Mouse (Mus musculus) heart, postnatal 10 days (tissue): Measurements from ENCODE around the gene Skap2. TPM values are rescaled to one million over a fixed set of nuclear protein-coding genes. Genes with fewer than 3 reads are reported as not detected.

Experiments used
- DNase-seq, 2 experiments: peaks; one replicate each; pipeline ENCODE4 v3.0.0; 2021
- intact Hi-C: fragments of 180-260 bp; cut with DNase I; formaldehyde crosslinking; loops from one replicate; pipeline ENCODE4 v1.15.1; 2025
- total RNA-seq, 2 experiments: library from RNA; stranded (reverse); gene quantifications; 2 replicates each; pipeline ENCODE4 v1.2.3; 2021

The Skap2 gene
- total RNA-seq, 2 experiments from 2014 or later, result 11.8 to 13.3 TPM

DNA sequence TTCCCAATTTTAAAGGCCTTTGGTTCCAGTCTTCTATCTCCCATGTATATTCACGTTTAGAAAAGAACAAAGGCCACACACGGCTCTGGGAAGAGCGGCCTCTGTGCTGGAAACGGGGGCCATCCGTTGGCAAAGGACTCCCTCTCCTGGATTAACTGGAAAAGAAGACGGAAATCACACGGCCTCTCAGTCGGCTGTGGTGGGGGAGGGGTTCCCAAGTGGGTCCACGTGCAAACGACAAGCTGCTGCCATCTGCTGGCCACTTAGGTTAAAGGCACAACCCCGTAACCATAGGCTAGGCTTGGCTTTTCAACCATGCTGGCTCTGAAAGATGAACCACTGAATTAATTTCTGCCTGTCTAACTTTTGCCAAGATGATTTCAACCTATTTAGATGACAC is 154.5 kb downstream of the Skap2 start:
- intact Hi-C loops, result loop anchor here (1.0 to 5.0 kb wide), 5 partner anchors 81 to 649 kb away; no protein-coding TSS in a partner anchor

DNA sequence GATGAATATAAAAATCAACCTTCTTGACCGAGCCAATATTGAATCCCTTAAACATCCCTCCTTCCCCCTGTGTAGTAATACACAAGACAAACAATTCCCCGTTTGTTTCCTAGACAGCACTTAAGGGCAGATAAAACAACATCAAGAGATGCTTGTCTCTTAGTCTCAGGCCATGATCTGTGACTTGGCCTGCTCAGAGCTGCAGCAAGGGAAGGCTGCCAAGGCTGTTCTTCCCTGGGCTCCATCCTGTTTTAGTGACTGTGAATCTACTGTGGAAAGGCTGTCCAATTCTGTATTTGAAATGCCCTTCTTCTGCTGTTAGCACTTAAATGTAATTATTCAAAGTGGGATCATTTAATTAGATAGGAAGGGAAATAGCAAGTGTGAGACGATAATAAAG is 159.1 kb downstream of the Skap2 start:
- DNase-seq, result no peak
- intact Hi-C loops, result no loop called here

More for the DNA sequence above, 154.5 kb downstream of the Skap2 start:
- DNase-seq, result peak; percentile 95 to 98

DNA sequence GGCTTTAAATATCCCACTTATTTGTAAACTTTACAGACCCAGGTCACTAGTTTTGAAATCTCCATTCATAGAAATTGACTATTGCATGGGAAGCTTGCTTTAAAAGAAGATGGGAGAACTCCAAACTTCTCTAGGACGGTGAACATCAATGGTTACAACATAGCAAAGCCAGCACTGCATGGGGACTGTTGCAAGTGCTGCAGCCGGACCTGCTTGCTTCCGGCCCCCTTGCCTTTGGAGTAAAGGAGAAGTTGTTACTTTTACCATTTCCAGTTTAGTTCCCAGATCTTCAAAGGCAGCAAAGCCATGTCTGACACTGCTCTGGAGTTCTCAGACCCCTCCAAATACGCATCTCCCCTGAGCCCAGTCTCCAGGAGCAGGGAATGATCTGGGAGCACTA is 159.7 kb downstream of the Skap2 start:
- intact Hi-C loops, result no loop called here
- DNase-seq, result no peak

DNA sequence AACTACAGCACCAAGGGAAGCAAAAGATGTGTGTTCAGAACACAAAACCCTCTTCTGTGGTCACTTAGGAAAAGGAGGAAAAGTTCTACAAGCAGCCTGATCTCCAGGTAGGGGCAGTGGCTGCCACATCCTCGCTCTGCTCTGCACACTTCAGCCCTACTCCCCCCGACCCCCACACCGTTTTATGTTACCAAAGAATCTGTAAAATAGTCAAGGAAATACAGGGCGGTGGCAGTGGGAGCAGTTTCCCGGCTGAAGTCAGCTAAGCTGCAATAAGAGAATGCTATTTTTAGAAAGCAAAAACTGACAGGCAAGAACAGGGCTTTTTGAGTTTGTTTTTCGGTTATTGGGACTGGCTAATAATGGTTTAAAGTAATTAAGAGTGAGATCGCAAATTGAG is 160.8 kb downstream of the Skap2 start:
- intact Hi-C loops, result no loop called here
- peak; percentile 21 to 26 for DNase-seq

DNA sequence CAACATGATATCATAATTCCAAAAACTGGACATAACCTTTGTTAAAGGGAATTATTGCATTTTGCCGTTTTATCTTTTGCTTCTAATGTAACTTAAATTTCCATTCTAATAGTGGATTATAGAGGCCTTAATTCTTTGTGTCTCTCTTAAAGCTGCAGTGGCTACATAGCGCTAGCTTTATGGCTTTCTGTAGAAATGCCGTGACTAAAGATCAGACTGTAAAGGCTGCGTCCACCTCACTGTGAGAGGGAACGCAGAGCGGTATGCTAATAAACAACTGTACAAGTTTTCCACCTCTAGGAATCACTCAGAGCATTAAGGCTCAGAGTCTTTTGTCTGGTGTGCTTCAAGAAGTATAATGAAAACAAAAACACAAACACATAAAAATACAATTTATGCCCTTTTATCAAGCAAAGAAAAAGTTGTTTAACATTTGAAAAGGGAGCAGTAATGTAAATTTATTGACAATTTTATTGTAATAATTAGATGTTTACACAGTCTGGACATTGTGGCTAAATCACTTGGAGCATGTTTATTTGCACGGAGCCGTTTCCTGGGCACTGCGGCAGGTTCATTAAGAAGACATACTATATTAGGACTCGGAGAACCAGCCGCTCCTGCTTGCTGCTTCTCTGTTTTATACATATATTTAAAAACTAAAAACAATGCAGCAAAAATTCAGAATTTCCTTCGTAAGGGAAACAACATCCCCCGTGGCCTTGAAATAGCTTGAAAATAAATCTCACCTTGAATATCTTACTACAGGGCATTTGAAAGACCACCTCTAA is 162.1 kb downstream of the Skap2 start:
- intact Hi-C loops, result no loop called here
- DNase-seq, result no peak

- intact Hi-C loops, result loop anchor here (5.0 kb wide), 1 partner anchor 77 kb away; no protein-coding TSS in a partner anchor
- no peak for DNase-seq
Measured at GRCm38 (mm10) chr6:51849561-51849960, 162.8 kb downstream of the Skap2 start.

GRCm38 (mm10) chr6:51844106-51844505 is 168.2 kb downstream of the Skap2 start:
- peak; percentile 25 to 55 for DNase-seq
- intact Hi-C loops, result no loop called here

GRCm38 (mm10) chr6:51843081-51843480 is 169.3 kb downstream of the Skap2 start:
- intact Hi-C loops, result no loop called here
- no peak for DNase-seq

GRCm38 (mm10) chr6:51838177-51838576 is 174.2 kb downstream of the Skap2 start:
- intact Hi-C loops, result no loop called here
- no peak for DNase-seq

DNA sequence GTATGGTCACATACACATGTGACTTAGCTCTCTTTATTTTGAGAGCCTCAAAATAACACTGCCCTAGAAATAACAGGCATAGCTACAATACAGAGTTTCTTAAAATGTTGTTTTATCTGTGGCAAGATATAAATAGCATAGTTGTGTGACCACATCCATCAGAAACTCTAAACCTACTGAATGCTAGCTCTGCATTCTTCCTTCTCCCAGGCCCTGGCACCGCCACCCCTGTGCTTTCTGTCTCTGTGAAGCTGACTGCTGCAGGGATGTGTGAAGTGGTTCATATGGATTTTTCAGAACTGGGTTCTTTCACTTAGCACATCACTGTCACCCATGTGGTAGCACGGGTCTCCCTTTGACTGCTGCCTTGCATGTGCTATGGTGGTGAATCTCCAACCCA is 179.0 kb downstream of the Skap2 start:
- DNase-seq, result peak; percentile 9 to 22
- intact Hi-C loops, result no loop called here

- DNase-seq, result no peak
- intact Hi-C loops, result no loop called here
Measured at GRCm38 (mm10) chr6:51825621-51826021, 186.7 kb downstream of the Skap2 start.

- DNase-seq, result no peak
- intact Hi-C loops, result no loop called here
Measured at GRCm38 (mm10) chr6:51824136-51824830, 188.1 kb downstream of the Skap2 start.

GRCm38 (mm10) chr6:51822049-51822448 is 190.3 kb downstream of the Skap2 start:
- DNase-seq, result no peak
- intact Hi-C loops, result no loop called here

GRCm38 (mm10) chr6:51820853-51821252 is 191.5 kb downstream of the Skap2 start:
- no peak for DNase-seq
- intact Hi-C loops, result no loop called here

GRCm38 (mm10) chr6:51816892-51817621 is 195.3 kb downstream of the Skap2 start:
- DNase-seq, result no peak
- intact Hi-C loops, result no loop called here

- DNase-seq, result no peak
- intact Hi-C loops, result no loop called here
Measured at GRCm38 (mm10) chr6:51810906-51811305, 201.4 kb downstream of the Skap2 start.

DNA sequence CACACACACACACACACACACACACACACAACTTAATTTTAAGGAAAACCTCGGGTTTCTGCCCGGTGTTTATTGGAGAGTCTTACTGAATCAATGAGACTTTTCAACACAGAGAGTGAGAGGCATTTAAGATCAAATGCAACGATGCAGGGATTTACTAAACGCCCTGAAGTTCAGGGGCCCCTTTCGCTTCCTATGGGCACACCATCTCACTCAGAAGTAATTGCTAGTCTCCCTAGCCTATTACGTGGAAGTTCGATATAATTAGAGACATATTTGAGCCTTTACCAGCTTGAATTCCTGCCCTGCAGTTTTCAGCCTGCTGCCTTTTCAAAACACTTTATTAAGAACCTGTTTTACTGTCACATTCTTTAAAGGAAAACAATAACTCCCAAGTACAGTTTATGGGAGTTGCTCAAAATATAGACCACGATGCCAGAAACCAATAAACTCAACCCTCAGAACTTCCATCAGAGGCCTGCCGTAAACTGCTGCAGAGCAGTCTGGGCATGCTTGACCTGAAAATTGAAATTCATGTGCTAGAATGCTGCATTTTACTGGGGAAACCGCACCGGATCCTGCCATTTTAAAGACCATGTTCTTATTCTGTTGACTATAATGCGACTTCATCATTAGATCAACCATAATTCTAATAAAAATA is 203.1 kb downstream of the Skap2 start:
- intact Hi-C loops, result no loop called here
- no peak for DNase-seq

GRCm38 (mm10) chr6:51808011-51808410 is 204.3 kb downstream of the Skap2 start:
- DNase-seq, result no peak
- intact Hi-C loops, result no loop called here
